Mouse (Mus musculus) 3134 (cell line): ENCODE data around the gene Tcf15.

Source experiments
- DNase-seq: peaks from one replicate; pipeline ENCODE4 v3.0.0-alpha.2; 2011; ENCODE audit warnings: low spot score; ENCODE audit not compliant: insufficient read length; ENCODE audit errors: extremely low read depth

Gene Tcf15

DNA sequence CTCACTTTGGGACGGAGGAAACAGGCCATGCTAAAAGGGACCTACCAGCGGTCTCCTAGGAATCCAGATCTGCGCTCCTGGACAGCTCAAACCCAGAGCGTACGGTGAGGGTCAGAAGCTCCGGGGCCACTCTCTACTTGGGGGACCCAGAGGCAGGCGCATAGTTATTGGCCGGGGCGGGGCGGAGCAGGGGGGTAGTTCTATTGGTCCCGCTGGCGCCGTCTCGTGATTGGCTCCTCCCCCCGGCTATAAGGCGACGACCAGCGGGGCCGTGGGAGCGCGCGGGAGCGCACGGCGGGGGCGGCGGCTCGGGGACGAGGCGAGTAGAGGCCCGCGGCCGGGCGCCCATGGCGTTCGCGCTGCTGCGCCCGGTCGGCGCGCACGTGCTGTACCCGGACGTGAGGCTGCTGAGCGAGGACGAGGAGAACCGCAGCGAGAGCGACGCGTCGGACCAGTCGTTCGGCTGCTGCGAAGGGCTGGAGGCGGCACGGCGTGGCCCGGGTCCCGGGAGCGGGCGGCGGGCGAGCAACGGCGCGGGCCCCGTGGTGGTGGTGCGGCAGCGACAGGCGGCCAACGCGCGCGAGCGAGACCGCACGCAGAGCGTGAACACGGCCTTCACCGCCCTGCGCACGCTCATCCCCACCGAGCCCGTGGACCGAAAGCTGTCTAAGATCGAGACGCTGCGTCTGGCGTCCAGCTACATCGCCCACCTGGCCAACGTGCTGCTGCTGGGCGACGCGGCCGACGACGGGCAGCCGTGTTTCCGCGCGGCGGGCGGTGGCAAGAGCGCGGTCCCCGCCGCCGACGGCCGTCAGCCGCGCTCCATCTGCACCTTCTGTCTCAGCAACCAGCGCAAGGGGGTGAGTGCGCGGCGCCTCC lies at the start of gene Tcf15:
Tcf15 (plus strand) TSS at position 283 of the 879 bp plus-strand sequence.
- no peak for DNase-seq

- DNase-seq = no peak
These were observed 48.4 kb upstream of the Tcf15 start for GRCm38 (mm10) chr2:152094856-152095545.

GRCm38 (mm10) chr2:152096922-152097321 lies 46.4 kb upstream of the Tcf15 start:
- DNase-seq = no peak

DNA sequence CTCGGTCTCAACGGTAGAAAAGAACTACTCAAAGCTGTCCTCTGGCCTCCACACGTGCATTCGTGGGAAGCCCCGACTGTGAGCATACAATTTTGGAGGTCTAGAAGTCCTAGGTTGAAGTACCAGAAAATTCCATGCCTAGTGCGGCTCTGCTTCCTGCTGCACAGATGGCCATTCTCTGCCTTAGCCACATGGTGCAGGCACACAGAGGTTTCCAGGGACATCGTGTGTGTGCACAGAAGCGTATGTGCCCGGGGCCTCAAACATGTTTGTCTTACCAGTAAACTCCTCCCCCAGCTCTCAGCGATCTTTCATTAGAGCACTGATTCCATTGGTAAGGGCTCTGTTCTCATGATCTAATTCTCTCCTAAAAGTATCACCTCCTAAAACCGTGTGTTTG lies 45.4 kb upstream of the Tcf15 start:
- DNase-seq = no peak

GRCm38 (mm10) chr2:152099538-152099937 lies 43.8 kb upstream of the Tcf15 start:
- DNase-seq = no peak

- no peak for DNase-seq
These were observed 41.6 kb upstream of the Tcf15 start for GRCm38 (mm10) chr2:152101761-152102160.

DNA sequence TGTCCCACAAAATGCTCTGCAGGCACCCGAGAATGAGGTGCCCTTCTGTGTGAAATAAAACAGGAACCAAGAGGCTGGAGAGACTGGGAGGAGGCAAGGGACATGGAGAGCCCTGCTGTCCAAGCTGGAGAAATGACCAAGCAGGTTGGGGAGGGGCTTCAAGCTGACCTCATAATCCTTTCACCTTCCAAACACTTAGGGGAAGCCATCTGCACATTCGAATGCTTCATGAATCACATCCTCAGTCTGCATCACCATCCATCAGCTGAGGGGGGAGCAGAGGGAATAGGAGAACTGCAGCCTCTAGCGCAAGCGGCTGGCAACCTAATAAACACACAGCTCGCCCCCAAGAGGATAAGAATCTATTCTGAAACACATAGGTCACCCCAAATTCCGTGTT lies 41.0 kb upstream of the Tcf15 start:
- no peak for DNase-seq

DNA sequence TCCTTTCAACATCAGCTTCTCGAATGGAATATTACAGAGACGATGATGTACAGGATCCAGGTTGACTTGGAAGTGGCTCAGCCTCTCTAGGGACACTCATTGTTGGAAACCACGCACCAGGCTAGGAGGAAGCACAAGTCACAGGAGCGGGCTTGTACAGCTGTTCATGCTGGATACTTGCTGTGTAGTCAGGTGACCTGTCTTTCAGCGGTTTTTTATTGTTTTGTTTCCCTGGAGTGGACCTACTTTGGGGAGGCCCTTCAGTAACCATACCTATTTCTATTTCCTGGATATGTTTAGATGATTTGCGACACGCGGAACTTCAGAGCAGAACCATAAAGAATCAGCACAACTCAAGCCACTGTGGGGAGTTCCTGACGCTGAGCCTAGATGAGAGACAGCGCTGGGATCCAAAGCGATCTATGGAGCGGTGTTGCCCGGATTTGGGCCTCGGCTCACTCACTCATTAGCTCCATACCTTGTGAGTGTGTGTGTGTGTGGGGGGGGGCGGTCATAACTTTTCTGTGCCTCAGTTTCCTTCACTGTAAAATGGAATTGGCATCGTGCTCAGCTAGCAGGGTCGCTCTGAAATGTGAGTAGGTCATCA lies 38.5 kb upstream of the Tcf15 start:
- peak; percentile 25 for DNase-seq

- peak; percentile 99 for DNase-seq
These were observed 37.8 kb upstream of the Tcf15 start, which contains the start of gene Srxn1 for GRCm38 (mm10) chr2:152105318-152106224. Gene Srxn1, plus strand, starts transcription at chr2:152105516.

DNA sequence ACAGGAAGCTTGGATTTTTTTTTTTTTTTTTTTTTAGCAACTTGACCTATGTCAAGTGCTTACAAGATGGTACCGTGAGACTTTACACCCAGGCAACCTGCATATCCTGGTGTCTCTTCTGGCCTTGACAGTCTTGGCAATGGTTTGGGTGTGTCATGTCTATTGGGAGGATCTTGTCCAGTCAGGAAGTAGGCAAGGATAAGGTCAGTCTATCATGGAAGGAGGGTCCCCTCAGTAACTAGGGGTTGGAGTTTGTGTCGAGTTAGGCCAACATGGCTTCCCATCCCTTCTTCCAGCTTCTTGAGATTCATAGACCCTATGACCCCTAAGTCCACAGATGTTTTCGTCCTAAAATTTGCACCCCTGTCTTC lies 37.2 kb upstream of the Tcf15 start:
- no peak for DNase-seq

DNA sequence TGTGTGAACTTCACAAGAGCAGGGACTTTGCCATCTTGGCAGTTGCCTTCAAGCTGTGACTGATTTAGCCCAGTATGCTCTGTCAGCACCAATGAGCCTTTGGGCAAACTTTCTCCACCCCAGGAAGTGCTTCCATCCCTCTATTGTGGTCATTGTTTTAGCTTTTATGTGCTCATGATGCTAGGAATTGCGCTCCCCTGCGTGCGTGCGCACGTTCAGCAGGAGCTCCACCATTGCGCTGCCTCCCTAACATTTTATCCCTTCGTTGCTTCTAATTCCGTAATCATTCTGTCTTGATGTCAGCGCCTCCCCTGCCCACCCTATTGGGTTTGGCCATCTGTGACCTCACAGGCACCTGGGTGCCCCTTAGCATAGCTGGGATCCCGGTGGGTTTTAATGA lies 36.8 kb upstream of the Tcf15 start:
- DNase-seq = no peak

GRCm38 (mm10) chr2:152108702-152109101 lies 34.7 kb upstream of the Tcf15 start:
- DNase-seq = no peak

DNA sequence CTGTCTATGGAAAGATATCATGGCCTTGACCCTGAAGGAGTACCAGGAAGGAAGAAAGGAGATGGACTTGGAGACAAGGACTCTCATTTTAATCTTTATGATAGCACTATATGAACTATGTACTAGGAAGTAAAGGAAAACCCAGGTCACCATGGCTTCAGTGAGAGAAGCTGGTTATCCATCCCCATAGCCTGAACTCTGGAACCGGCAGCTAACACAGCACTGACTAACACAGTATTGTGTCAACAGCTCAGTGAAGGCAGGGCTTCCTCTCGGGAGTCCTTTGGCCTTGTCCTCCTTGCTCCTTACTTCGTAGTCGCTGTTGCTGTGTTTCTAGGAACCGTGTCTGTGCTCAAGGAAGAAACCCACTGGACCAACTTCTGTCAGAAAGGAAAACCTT lies 34.0 kb upstream of the Tcf15 start:
- no peak for DNase-seq

- no peak for DNase-seq
These were observed 32.0 kb upstream of the Tcf15 start for GRCm38 (mm10) chr2:152111311-152111710.

DNA sequence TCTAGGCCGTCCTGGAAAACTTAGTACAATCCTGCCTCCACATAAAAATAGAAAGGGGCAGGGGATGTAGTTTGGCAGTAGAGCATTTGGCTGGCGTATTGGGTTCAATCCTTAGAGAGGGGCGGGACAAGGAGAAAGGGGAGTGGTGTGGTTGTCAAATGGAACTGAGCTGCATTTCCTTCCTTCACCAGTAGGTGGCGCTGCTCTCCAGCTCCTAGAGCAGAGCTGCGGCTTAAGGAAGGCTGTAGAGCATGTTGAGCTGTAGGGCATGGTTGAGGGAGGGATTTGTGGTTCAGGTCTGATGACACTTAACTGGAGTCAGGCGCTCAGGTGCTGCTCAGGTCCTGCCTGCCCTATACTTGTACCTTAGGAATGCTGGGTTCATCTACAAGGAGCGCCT lies 31.4 kb upstream of the Tcf15 start:
- peak; percentile 68 for DNase-seq

- DNase-seq = no peak
These were observed 30.9 kb upstream of the Tcf15 start for GRCm38 (mm10) chr2:152112490-152112889.

- no peak for DNase-seq
These were observed 30.4 kb upstream of the Tcf15 start for GRCm38 (mm10) chr2:152112970-152113369.

- DNase-seq = no peak
These were observed 29.0 kb upstream of the Tcf15 start for GRCm38 (mm10) chr2:152114057-152114975.

- DNase-seq = no peak
These were observed 25.7 kb upstream of the Tcf15 start for GRCm38 (mm10) chr2:152117694-152118093.
